Mouse (Mus musculus): ENCODE measurements around the gene Sfrp4. TPM values are rescaled to one million over a fixed set of nuclear protein-coding genes. Genes with fewer than 3 reads are reported as not detected.

Sfrp4 gene
- polyA plus RNA-seq, 1 experiment, result 0.07 TPM

DNA sequence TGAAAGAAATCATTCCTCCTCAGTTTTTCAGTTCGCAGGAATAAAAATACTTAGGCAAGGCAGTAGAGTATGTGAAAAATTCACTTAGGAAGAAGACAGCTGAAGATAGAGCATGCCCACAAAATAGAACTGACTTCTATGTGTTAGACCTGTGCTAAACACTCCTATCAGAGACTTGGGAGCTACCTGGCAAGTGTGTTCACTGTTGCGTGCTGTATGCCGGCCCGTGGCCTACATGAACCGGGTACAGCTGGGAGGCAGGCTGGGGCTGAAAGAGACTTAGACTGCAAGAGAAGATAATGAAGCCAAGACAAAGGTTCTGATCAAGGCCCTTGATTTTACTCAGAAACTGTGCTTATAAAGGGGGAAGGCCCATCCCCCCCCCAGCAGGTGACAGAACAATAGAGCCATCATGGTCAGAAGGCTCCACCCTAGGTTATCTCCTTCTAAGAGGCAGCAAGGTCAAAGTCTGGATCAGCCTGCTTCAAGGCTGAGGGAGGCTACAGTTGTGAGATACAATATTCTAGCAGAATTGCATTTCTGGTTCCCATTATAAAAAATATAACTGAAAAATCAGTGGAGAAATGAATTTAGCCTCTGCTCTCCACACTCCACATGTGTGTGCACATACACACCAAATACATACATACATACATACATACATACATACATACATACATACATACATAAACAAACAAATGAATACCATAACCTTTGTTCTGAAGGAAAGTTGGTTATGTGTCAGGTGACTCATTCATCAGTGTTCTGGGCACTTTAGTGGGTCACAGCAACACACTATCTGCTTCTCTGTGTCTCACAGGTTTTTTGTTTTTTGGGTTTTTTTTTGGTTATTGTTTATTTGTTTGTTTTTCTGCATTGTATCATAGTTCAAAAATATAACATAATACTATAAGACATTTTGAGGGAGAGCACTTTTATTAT lies 8.1 kb downstream of the Sfrp4 start:
- TF ChIP-seq CTCF (IDR thresholded peaks at IDR 0.05; ENCODE audit: extremely low read depth, insufficient read depth, insufficient read length, insufficient replicate concordance), result no peak
- no peak for TF ChIP-seq POLR2A (IDR thresholded peaks at IDR 0.05; ENCODE audit: low read depth, low read length)
- no peaks in the 10 kb centered on the region for H3K4me1 ChIP-seq (ENCODE audit: control insufficient read depth, insufficient read depth, insufficient read length)
- no peaks in the 10 kb centered on the region for H3K27me3 ChIP-seq (ENCODE audit: control insufficient read depth, insufficient read depth, low read length)
- no peak for DNase-seq (ENCODE audit: low read depth in 1 of 2, low spot score in 2 of 2)
- no peaks in the 10 kb centered on the region for H3K36me3 ChIP-seq (ENCODE audit: control insufficient read depth, insufficient read depth, low read length)
- H3K4me3 ChIP-seq (ENCODE audit: extremely low read depth, insufficient read depth, insufficient read length), result no peak overlapping the region
- 88% methylated on average over 5 of the region's 5 CpGs for WGBS
- no peak overlapping the region for H3K27ac ChIP-seq (ENCODE audit: insufficient read depth, low read length)

GRCm38 (mm10) chr13:19636131-19636530 lies 13.2 kb downstream of the Sfrp4 start:
- Histone ChIP-seq H3K4me1 (ENCODE audit: control insufficient read depth, insufficient read depth, insufficient read length) (no peaks in the 10 kb centered on the region), H3K27me3 (ENCODE audit: control insufficient read depth, insufficient read depth, low read length) (no peaks in the 10 kb centered on the region), H3K27ac (ENCODE audit: insufficient read depth, low read length) (no peak overlapping the region), H3K4me3 (ENCODE audit: extremely low read depth, insufficient read depth, insufficient read length) (no peak overlapping the region), H3K36me3 (ENCODE audit: control insufficient read depth, insufficient read depth, low read length) (no peaks in the 10 kb centered on the region)
- WGBS, result 42% methylated on average over 4 of the region's 4 CpGs
- no peak for DNase-seq (ENCODE audit: low read depth in 1 of 2, low spot score in 2 of 2)
- TF ChIP-seq CTCF (IDR thresholded peaks at IDR 0.05; ENCODE audit: extremely low read depth, insufficient read depth, insufficient read length, insufficient replicate concordance) (no peak), POLR2A (IDR thresholded peaks at IDR 0.05; ENCODE audit: low read depth, low read length) (no peak)

- Histone ChIP-seq H3K36me3 (ENCODE audit: control insufficient read depth, insufficient read depth, low read length) (no peaks in the 10 kb centered on the region), H3K27me3 (ENCODE audit: control insufficient read depth, insufficient read depth, low read length) (no peaks in the 10 kb centered on the region), H3K27ac (ENCODE audit: insufficient read depth, low read length) (no peak overlapping the region), H3K4me3 (ENCODE audit: extremely low read depth, insufficient read depth, insufficient read length) (no peak overlapping the region), H3K4me1 (ENCODE audit: control insufficient read depth, insufficient read depth, insufficient read length) (no peaks in the 10 kb centered on the region)
- TF ChIP-seq POLR2A (IDR thresholded peaks at IDR 0.05; ENCODE audit: low read depth, low read length) (no peak), CTCF (IDR thresholded peaks at IDR 0.05; ENCODE audit: extremely low read depth, insufficient read depth, insufficient read length, insufficient replicate concordance) (no peak)
- 72% methylated on average over 2 of the region's 2 CpGs for WGBS
- no peak for DNase-seq (ENCODE audit: low read depth in 1 of 2, low spot score in 2 of 2)
These were observed 17.4 kb downstream of the Sfrp4 start for GRCm38 (mm10) chr13:19640203-19640851.

DNA sequence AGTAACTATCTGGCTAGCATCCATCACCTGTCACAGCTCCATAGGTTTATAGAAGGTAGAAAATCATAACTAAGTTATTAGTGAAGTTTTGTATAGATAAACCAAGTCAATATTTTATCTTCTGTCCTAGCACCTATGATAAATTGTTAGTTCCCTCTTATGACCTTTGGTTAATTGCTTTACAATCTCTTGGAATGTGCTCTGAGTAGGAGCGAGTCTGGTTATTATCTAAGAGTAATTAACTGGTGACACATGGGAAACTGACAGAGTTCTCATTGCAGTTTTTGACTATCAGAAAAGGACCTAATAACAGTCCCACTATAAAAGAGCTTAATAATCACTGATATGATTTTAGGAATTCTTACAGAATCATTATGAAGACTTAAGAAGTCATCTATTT lies 20.6 kb downstream of the Sfrp4 start:
- no peaks in the 10 kb centered on the region for H3K4me1 ChIP-seq (ENCODE audit: control insufficient read depth, insufficient read depth, insufficient read length)
- no peak overlapping the region for H3K4me3 ChIP-seq (ENCODE audit: extremely low read depth, insufficient read depth, insufficient read length)
- TF ChIP-seq CTCF (IDR thresholded peaks at IDR 0.05; ENCODE audit: extremely low read depth, insufficient read depth, insufficient read length, insufficient replicate concordance) (no peak), POLR2A (IDR thresholded peaks at IDR 0.05; ENCODE audit: low read depth, low read length) (no peak)
- 80% methylated on average over 1 of the region's 1 CpGs for WGBS
- H3K36me3 ChIP-seq (ENCODE audit: control insufficient read depth, insufficient read depth, low read length), result no peaks in the 10 kb centered on the region
- DNase-seq (ENCODE audit: low read depth in 1 of 2, low spot score in 2 of 2), result no peak
- H3K27me3 ChIP-seq (ENCODE audit: control insufficient read depth, insufficient read depth, low read length), result no peaks in the 10 kb centered on the region
- H3K27ac ChIP-seq (ENCODE audit: insufficient read depth, low read length), result no peak overlapping the region

DNA sequence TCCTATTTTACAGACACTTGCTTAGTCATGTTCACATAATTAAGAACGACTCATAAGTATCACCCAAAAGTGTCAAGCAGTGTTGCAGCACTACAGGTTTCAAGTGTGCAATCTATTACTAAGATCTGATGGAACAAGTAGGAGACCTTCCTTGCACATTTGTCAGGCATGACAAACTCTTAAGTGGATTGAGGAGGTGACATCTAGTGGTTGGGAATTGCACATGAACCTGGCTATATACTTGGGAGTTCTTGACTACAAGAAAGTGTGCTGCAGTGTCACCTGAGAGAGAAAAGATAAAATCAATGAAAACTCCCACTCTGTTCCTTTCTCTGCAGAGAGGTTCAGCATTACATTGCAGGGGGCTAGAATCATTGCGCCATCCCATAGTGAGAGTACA lies 21.3 kb downstream of the Sfrp4 start:
- Histone ChIP-seq H3K36me3 (ENCODE audit: control insufficient read depth, insufficient read depth, low read length) (no peaks in the 10 kb centered on the region), H3K27ac (ENCODE audit: insufficient read depth, low read length) (no peak overlapping the region), H3K4me1 (ENCODE audit: control insufficient read depth, insufficient read depth, insufficient read length) (no peaks in the 10 kb centered on the region), H3K4me3 (ENCODE audit: extremely low read depth, insufficient read depth, insufficient read length) (no peak overlapping the region), H3K27me3 (ENCODE audit: control insufficient read depth, insufficient read depth, low read length) (no peaks in the 10 kb centered on the region)
- WGBS, result 72% methylated on average over 2 of the region's 2 CpGs
- TF ChIP-seq CTCF (IDR thresholded peaks at IDR 0.05; ENCODE audit: extremely low read depth, insufficient read depth, insufficient read length, insufficient replicate concordance) (no peak), POLR2A (IDR thresholded peaks at IDR 0.05; ENCODE audit: low read depth, low read length) (no peak)
- DNase-seq (ENCODE audit: low read depth in 1 of 2, low spot score in 2 of 2), result no peak

DNA sequence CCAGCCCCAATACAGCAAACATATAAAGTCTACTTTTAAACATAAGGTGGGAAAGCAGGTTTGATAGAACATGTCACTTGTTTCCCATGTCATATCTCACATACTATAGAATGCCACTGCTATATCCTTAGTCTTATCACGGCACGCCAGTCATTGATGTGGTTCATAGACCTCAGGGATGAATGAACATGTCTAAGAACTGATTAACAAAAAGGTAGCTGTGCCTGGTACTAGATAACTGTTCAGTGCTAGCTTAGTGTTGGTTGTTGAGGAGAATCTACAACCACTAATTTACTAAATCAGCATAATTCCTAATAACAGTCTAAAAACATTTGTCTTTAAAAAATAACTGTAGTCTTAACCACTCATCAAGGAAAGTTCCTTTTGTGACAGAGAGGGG lies 26.9 kb downstream of the Sfrp4 start:
- TF ChIP-seq CTCF (IDR thresholded peaks at IDR 0.05; ENCODE audit: extremely low read depth, insufficient read depth, insufficient read length, insufficient replicate concordance), result no peak
- TF ChIP-seq POLR2A (IDR thresholded peaks at IDR 0.05; ENCODE audit: low read depth, low read length), result no peak
- Histone ChIP-seq H3K4me1 (ENCODE audit: control insufficient read depth, insufficient read depth, insufficient read length) (no peaks in the 10 kb centered on the region), H3K4me3 (ENCODE audit: extremely low read depth, insufficient read depth, insufficient read length) (no peak overlapping the region), H3K36me3 (ENCODE audit: control insufficient read depth, insufficient read depth, low read length) (no peaks in the 10 kb centered on the region), H3K27me3 (ENCODE audit: control insufficient read depth, insufficient read depth, low read length) (no peaks in the 10 kb centered on the region), H3K27ac (ENCODE audit: insufficient read depth, low read length) (no peak overlapping the region)
- 87% methylated on average over 2 of the region's 2 CpGs for WGBS
- no peak for DNase-seq (ENCODE audit: low read depth in 1 of 2, low spot score in 2 of 2)
